Mouse (Mus musculus) midbrain, embryonic 16.5 days (tissue): Measurements from ENCODE around the gene Them7. TPM values are rescaled to one million over a fixed set of nuclear protein-coding genes. Genes with fewer than 3 reads are reported as not detected.
A peak's percentile ranks its signal among the peaks of the same experiment; 100 is the strongest.

Source experiments
- ATAC-seq: fragments of 200-750 bp; cut with Nextera tagmentation; 2 replicates; pipeline ENCODE4 v1.8.0; 2017; ENCODE audit warnings: moderate TSS enrichment
- H3K27ac ChIP-seq: fragments of 300-500 bp; sonication (generic); 2 replicates; pipeline ENCODE4 v1.5.1; 2014; ENCODE audit warnings: mild to moderate bottlenecking, low read length, mixed read lengths
- H3K27me3 ChIP-seq: fragments of 300-500 bp; sonication (generic); 2 replicates; pipeline ENCODE4 v1.6.1; 2014; ENCODE audit warnings: low read depth, low read length, mixed read lengths; ENCODE audit not compliant: control insufficient read depth, insufficient read depth
- H3K36me3 ChIP-seq: fragments of 300-500 bp; sonication (generic); 2 replicates; pipeline ENCODE4 v1.6.1; 2014; ENCODE audit warnings: mild to moderate bottlenecking, low read length, moderate library complexity, mixed read lengths; ENCODE audit not compliant: control insufficient read depth, insufficient read depth
- H3K4me1 ChIP-seq: fragments of 300-500 bp; sonication (generic); 2 replicates; pipeline ENCODE4 v1.6.1; 2014; ENCODE audit warnings: mild to moderate bottlenecking, low read length, mixed read lengths; ENCODE audit not compliant: control insufficient read depth, insufficient read depth
- H3K4me2 ChIP-seq: fragments of 300-500 bp; sonication (generic); 2 replicates; pipeline ENCODE4 v1.6.1; 2014; ENCODE audit warnings: mild to moderate bottlenecking, low read length, mixed read lengths
- H3K4me3 ChIP-seq: fragments of 300-500 bp; sonication (generic); 2 replicates; pipeline ENCODE4 v1.5.1; 2014; ENCODE audit warnings: low read depth, mild to moderate bottlenecking, low read length, moderate library complexity, mixed read lengths
- H3K9ac ChIP-seq: fragments of 300-500 bp; sonication (generic); 2 replicates; pipeline ENCODE4 v1.6.1; 2014; ENCODE audit warnings: low read depth, low read length, mixed read lengths
- H3K9me3 ChIP-seq: fragments of 300-500 bp; sonication (generic); replicated peaks from 2 replicates; pipeline ENCODE4 v1.6.1; 2014; ENCODE audit warnings: mild to moderate bottlenecking, low read length, mixed read lengths; ENCODE audit not compliant: control insufficient read depth, poor library complexity, severe bottlenecking
- WGBS: fragments of 180-500 bp; shearing (Covaris S2); extraction: QIAGEN DNeasy Blood & Tissue Kit; methylation state at CpG from one replicate; pipeline ENCODE4 v1.1.7; 2014; 5-methylcytosine and 5-hydroxymethylcytosine counted together
- polyA plus RNA-seq: library from polyadenylated mRNA; unstranded; fragments of >200 nt; fragmentation: Nextera tagmentation; extraction: Ambion mirVana; gene quantifications from 2 replicates; pipeline ENCODE4 v1.2.1, GENCODE M21; 2015

Gene Them7
- polyA plus RNA-seq, 1 experiment from 2014 or later = not detected

- peak; percentile 81 for ATAC-seq
- H3K9me3 ChIP-seq = 0 out of 2 replicates have a peak, but pooled peaks cover 3% of the 10 kb centered on the region
- no peak overlapping the region for H3K4me3 ChIP-seq
- H3K36me3 ChIP-seq = no peaks in the 10 kb centered on the region
- H3K4me1 ChIP-seq = peaks cover 18% of the 10 kb centered on the region
- H3K9ac ChIP-seq = 0 out of 2 replicates have a peak overlapping the region, but pooled peaks have one; percentile 26
- H3K27me3 ChIP-seq = no peaks in the 10 kb centered on the region
- no peak overlapping the region for H3K4me2 ChIP-seq
- 0 out of 2 replicates have a peak overlapping the region, but pooled peaks have one; percentile 35 for H3K27ac ChIP-seq
- WGBS = 22% methylated on average over 8 of the region's 8 CpGs
Observed at GRCm38 (mm10) chr2:105416660-105417348, 192.7 kb downstream of the Them7 start.

GRCm38 (mm10) chr2:105417663-105418062 lies 193.5 kb downstream of the Them7 start:
- Histone ChIP-seq H3K36me3 (no peaks in the 10 kb centered on the region), H3K9ac (no peak overlapping the region), H3K4me3 (no peak overlapping the region), H3K4me2 (no peak overlapping the region), H3K4me1 (peaks cover 18% of the 10 kb centered on the region), H3K9me3 (0 out of 2 replicates have a peak, but pooled peaks cover 3% of the 10 kb centered on the region), H3K27ac (no peak overlapping the region), H3K27me3 (no peaks in the 10 kb centered on the region)
- 86% methylated on average over 5 of the region's 5 CpGs for WGBS
- no peak for ATAC-seq

GRCm38 (mm10) chr2:105418629-105419227 lies 194.6 kb downstream of the Them7 start:
- Histone ChIP-seq H3K36me3 (no peaks in the 10 kb centered on the region), H3K4me3 (no peak overlapping the region), H3K4me1 (peaks cover 18% of the 10 kb centered on the region), H3K4me2 (no peak overlapping the region), H3K9me3 (0 out of 2 replicates have a peak, but pooled peaks cover 3% of the 10 kb centered on the region), H3K9ac (no peak overlapping the region), H3K27ac (no peak overlapping the region), H3K27me3 (no peaks in the 10 kb centered on the region)
- no peak for ATAC-seq
- WGBS = 85% methylated on average over 12 of the region's 12 CpGs

- H3K4me3 ChIP-seq = no peak overlapping the region
- no peak overlapping the region for H3K27ac ChIP-seq
- no peak for ATAC-seq
- no peaks in the 10 kb centered on the region for H3K36me3 ChIP-seq
- no peak overlapping the region for H3K4me2 ChIP-seq
- H3K9ac ChIP-seq = no peak overlapping the region
- peaks cover 8% of the 10 kb centered on the region for H3K27me3 ChIP-seq
- 78% methylated on average over 8 of the region's 8 CpGs for WGBS
- H3K9me3 ChIP-seq = no peaks in the 10 kb centered on the region
- H3K4me1 ChIP-seq = 0 out of 2 replicates have a peak, but pooled peaks cover 2% of the 10 kb centered on the region
Observed at GRCm38 (mm10) chr2:105427447-105427846, 203.3 kb downstream of the Them7 start.

- no peak overlapping the region for H3K4me3 ChIP-seq
- H3K9me3 ChIP-seq = no peaks in the 10 kb centered on the region
- no peak overlapping the region for H3K4me2 ChIP-seq
- H3K27me3 ChIP-seq = peaks cover 8% of the 10 kb centered on the region
- 4% methylated on average over 12 of the region's 12 CpGs for WGBS
- no peak overlapping the region for H3K27ac ChIP-seq
- H3K36me3 ChIP-seq = no peaks in the 10 kb centered on the region
- H3K4me1 ChIP-seq = peaks cover 4% of the 10 kb centered on the region; the same call in 1 of the 2 replicates
- no peak overlapping the region for H3K9ac ChIP-seq
- ATAC-seq = peak; percentile 69
Observed at GRCm38 (mm10) chr2:105428029-105428428, 203.9 kb downstream of the Them7 start.

GRCm38 (mm10) chr2:105428467-105428866 lies 204.3 kb downstream of the Them7 start:
- Histone ChIP-seq H3K27me3 (peaks cover 8% of the 10 kb centered on the region), H3K27ac (no peak overlapping the region), H3K4me3 (no peak overlapping the region), H3K4me2 (peak overlapping the region; percentile 7; the same call in 1 of the 2 replicates), H3K9me3 (no peaks in the 10 kb centered on the region), H3K36me3 (no peaks in the 10 kb centered on the region), H3K9ac (no peak overlapping the region), H3K4me1 (peaks cover 5% of the 10 kb centered on the region; the same call in 1 of the 2 replicates)
- ATAC-seq = no peak
- WGBS = 14% methylated on average over 6 of the region's 6 CpGs

Other genes with a start within 250 kb of the Them7 start
- 150 and 154 TPM in 2 replicates for gene Eif3m, start 207.2 kb upstream of the Them7 start, polyA plus RNA-seq
- not detected in 2 replicates for gene Gm11060, start 132.3 kb upstream of the Them7 start, polyA plus RNA-seq
- 0.13 and 0.22 TPM in 2 replicates for gene Wt1, start 97.8 kb upstream of the Them7 start, polyA plus RNA-seq
- gene Rcn1, start 175.0 kb downstream of the Them7 start, polyA plus RNA-seq = 63.8 and 65.7 TPM in 2 replicates